Mouse (Mus musculus): ENCODE data around the gene Mrps9. TPM values are rescaled to one million over a fixed set of nuclear protein-coding genes. Genes with fewer than 3 reads are reported as not detected.

Gene Mrps9
- total RNA-seq, 2 experiments from 2014 or later: 59.4 to 61.4 TPM

GRCm38 (mm10) chr1:42894695-42895094 lies 43.7 kb downstream of the Mrps9 start:
- no peak for DNase-seq (ENCODE audit: low spot score in 2 of 2)

DNA sequence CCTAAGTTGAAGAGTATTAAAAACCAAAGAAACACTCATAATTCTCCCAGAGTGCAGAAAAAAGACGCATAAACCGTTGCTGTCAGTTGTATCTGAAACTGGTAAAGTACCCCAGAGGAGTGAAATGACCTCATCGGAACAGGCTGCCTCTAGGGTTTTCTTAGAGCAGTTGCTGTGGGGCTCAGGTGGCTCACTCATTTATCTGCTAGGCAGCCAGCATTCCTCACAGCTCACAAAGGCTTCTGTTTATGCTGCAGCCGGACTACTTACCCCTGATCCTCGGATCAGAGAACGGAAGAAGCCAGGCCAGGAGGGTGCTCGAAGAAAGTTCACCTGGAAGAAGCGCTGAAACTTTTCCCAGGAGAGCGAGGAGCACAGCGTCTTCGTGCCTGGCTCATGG lies 54.1 kb downstream of the Mrps9 start:
- no peak for DNase-seq (ENCODE audit: low spot score in 2 of 2)

GRCm38 (mm10) chr1:42906696-42907095 lies 55.7 kb downstream of the Mrps9 start:
- DNase-seq (ENCODE audit: low spot score in 2 of 2): no peak

GRCm38 (mm10) chr1:42907153-42907552 lies 56.1 kb downstream of the Mrps9 start:
- DNase-seq (ENCODE audit: low spot score in 2 of 2): no peak

- DNase-seq (ENCODE audit: low spot score in 2 of 2): no peak
These were observed 64.0 kb downstream of the Mrps9 start for GRCm38 (mm10) chr1:42915062-42915461.

DNA sequence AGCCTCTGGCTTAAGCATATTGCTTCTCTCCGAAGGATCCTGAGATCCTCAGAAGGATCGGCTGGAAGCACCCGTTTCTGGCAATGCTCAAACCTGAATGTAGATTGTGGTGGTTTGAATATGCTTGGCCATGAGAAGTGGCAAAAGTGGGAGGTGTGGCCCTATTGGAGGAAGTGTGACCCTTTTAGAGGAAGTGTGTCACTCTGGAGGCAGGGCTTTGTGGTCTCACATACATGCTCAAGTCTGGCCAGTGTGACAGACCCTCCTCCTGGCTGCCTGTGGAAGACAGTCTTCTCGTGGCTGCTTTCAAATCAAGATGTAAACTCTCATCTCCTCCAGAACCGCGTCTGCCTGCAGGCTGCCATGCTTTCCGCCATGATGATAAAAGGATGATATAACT lies 65.7 kb downstream of the Mrps9 start:
- DNase-seq (ENCODE audit: low spot score in 2 of 2): no peak

- no peak for DNase-seq (ENCODE audit: low spot score in 2 of 2)
These were observed 66.9 kb downstream of the Mrps9 start for GRCm38 (mm10) chr1:42917908-42918307.

DNA sequence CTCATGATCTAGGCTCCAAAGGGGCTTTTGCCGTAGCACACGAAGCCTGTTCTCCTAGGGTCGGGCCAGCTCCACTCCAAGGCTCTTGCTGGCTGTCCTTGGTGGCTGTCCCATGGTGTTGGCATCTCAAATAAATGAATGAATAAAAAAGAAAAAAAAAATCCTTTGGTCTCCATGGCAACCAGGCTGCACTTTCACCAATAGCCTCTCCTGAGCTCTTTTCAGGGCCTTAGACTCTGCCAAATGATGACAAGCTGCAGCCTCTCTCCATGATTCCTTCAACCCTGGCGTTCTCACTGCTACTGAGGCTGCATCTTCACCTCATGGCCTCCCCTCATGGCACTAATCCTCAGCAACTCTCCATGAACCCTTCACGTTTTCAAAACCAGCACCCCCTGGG lies 72.9 kb downstream of the Mrps9 start:
- DNase-seq (ENCODE audit: low spot score in 2 of 2): no peak

DNA sequence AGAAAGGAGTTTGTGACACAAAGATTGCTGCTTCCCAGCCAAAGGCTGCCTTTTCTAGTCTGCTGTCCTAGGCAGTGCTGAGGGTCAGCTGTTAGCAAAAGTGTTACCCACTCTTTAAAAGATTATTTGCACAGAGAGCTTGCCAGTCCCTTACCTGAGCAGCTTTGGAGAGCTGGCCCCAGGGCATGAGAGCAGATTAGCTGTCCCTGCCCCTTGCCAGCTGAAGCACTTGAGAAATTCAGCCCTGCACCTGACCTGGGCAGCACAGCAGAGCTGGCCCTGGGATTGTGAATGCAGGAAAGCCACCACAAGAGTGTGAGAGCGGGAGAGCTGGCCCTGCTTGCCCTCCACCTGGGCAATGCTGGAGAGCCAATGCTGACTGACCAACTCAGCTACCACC lies 82.6 kb downstream of the Mrps9 start:
- DNase-seq (ENCODE audit: low spot score in 2 of 2): no peak

DNA sequence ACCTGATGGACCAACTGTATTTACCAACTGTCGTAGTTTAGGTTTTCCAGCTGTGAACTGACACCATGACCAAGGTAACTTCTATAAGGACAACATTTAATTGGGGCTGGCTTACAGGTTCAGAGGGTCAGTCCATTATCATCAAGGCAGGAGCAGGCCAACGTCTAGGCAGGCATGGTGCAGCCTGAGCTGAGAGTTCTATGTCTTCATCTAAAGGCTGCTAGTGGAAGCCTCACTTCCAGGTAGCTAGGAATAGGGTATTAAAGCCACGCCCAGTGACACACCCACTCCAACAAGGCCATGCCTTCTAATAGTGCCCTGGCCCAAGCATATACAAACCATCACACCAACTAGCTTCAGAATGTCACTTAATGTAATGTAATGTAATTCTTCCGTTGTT lies 97.5 kb downstream of the Mrps9 start:
- DNase-seq (ENCODE audit: low spot score in 2 of 2): no peak

- peak; percentile 17 to 25 for DNase-seq (ENCODE audit: low spot score in 2 of 2)
These were observed 101.9 kb downstream of the Mrps9 start, which contains the start of gene Gpr45 for GRCm38 (mm10) chr1:42952734-42953481. Gene Gpr45, plus strand, starts transcription at chr1:42952872.

DNA sequence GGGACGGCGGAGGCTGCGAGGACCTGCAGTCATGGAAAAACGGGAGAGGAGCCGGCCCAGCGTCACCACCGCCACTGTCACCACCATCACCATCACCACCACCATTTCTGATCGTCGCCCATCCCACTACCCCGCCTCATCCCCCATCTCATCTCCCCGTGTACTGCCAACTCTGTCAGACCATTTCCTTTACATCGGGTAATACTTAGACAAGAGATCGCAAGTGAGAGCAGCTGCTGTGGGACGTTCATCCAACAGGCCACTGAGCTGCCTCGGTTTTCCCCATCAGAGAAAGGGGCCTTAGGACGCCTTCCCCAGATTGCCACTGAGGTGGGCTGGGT lies 102.4 kb downstream of the Mrps9 start:
- DNase-seq (ENCODE audit: low spot score in 2 of 2): no peak

Other genes starting within 250 kb of the Mrps9 start
- not detected for gene Pou3f3, start 155.5 kb upstream of the Mrps9 start, total RNA-seq (2021)
- gene Gpr45, start 101.6 kb downstream of the Mrps9 start, total RNA-seq (2021): 1 to 10 TPM; 1.7 to 4.3 TPM
- gene Tgfbrap1, start 247.4 kb downstream of the Mrps9 start, total RNA-seq (2021): 10 to 100 TPM; 26.8 to 31.6 TPM
- gene AI597479, start 247.5 kb downstream of the Mrps9 start, total RNA-seq (2021): 10 to 100 TPM; 18.8 to 19.4 TPM